Mouse (Mus musculus): ENCODE data around the gene Fsd1l. TPM values are rescaled to one million over a fixed set of nuclear protein-coding genes. Genes with fewer than 3 reads are reported as not detected.
A peak's percentile ranks its signal among the peaks of the same experiment; 100 is the strongest.

Gene Fsd1l
- total RNA-seq (2014; fragmentation: Nextera tagmentation) (7.6 and 8.7 TPM in 2 replicates), total RNA-seq (2017) (2.5 and 4.1 TPM in 2 replicates)

DNA sequence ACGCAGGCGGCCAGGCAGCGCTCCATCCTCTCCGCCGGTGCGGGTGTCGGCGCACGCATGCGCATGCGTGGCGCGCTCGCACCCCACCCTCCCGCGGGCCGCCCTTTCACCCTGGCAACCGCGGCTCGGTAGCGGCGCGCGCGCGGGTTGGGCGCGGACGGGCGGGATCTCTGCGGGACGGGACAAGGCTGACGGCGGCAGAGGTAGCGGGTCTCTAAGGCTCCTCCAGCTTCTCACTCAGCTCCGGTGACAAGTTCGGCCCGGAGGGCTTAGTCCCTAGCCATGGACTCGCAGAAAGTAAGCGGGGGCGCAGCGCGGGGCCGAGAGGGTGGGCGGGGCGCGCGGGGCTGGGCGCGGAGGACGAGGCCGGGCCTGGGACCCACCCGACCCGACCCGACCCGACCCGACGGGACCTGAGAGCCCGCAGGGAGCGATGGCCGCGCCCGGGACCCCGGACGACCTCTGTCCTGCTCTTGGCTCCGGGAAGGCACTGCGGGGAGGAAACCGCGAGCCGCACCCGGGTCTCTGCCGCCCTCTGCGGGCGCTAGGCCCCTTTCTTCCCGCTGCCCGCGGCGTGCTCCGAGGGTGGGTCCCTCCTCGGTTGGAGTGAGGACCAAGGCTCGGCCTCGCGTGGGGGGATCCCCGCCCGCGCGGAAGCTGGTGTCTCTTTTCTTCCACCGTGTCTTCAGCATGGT is at the start of gene Fsd1l:
Gene Fsd1l (plus strand): TSS at position 156 of the 695 bp plus-strand sequence.
- ATAC-seq (replicated peaks; ENCODE audit: poor library complexity, severe bottlenecking): peak; percentile 80

DNA sequence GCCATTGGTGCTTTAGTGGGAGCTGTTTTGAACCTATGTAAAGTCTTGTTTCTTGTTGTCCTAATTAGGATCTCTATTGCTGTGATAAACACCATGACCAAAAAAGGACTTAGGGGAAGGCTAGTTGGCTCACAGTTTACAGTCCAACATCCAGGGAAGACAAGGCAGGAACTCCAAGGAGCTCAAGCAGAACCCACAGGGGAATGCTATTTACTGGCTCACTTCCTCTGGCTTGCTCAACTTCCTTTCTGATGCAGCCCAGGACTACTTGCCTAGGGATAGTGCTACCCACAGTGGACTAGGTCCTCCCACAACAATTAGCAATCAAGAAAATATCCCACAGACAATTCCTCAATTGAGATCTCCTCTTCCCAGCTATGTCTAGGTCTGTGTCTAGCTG is 43.6 kb upstream of the Fsd1l start:
- no peak for ATAC-seq (replicated peaks; ENCODE audit: poor library complexity, severe bottlenecking)

DNA sequence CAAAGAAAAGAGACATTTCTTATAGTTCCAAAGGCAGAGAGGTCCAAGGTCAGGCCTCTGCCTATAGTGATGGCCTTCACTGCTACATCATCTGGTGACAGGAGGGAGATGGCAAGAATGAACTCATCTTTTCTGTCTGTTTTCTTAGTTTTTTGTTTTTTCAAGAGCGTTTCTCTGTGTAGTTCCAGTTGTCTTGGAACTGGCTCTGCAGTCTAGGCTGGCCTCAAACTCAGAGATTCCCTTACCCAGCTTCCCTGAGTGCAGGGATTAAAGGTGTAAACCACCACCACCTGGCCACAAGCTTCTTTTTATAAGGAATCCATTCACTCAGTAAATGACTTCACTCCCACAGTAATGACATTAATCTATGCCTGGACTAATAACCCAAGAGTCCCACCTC is 42.3 kb upstream of the Fsd1l start:
- ATAC-seq (replicated peaks; ENCODE audit: poor library complexity, severe bottlenecking): no peak

DNA sequence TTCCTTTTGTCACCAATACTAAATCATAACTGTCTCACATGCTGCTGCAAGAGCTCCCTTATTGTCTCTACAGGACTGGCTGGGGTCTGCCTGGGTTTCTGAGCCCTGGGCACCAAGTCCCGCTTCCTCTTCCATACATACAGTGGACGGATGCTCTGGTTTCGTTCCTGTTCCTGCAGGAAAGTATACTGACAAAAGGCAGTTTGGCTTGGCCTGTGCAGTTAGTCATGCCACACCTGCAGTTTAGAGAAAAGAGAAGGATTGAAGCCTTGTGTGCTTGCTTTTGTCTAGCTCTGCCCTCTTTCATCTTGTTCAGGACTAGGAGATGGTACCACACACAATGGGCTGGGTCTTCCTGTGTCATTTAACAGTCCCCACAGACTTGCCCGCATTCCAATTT is 41.8 kb upstream of the Fsd1l start:
- ATAC-seq (replicated peaks; ENCODE audit: poor library complexity, severe bottlenecking): peak; percentile 28

DNA sequence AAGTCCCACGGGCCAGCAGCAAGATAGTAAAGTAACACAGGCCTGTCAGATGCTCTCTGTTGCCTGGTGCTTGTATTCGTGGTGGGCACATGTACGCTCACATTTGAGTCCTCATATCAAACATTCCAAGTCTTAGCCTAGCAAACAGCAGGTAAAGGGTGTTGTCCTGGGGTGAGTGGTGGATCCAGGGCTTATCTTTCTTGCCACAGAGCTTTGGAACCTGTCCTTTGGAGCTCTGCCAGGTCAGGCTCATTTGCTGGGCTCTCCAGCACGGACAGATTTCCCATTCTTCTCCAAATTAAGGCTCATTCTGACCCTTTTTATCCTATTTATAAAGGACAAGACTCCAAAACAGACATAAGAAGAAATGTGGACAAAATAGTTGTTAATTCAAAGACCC is 41.1 kb upstream of the Fsd1l start:
- no peak for ATAC-seq (replicated peaks; ENCODE audit: poor library complexity, severe bottlenecking)

DNA sequence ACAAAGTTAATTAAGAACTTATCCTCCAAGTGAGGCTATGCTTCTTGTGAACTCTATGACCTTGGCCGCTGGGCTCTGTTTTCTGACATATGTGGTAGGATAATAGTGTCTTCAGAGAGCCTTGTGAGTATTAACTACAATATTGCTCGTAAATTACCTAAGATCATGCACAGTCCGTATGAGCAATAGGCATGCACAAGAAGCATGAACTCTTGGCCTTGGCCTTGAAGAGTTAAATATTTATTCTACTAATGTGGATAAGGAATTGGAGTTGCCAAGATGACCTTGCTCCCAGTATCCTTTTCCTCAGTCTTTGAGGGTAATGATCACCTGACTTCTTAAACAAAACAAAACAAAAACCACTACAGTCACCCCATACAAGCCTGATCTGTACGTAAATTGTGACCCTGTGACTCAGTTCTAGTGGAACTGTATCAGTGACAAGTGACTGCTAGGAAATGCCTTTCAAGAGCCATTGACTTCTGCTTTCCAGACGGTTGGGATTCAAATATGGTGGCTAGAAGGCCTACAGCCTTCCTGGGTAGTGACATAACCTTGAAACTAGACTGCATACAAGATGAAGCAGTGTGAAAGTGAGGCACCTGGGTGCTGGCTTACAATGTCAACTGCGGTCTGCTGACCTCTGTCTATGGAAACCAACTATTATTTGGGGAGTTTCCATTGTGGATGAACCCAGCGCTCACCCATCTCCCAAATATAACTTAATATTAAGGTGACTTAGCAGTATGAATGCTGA is 40.4 kb upstream of the Fsd1l start:
- ATAC-seq (replicated peaks; ENCODE audit: poor library complexity, severe bottlenecking): no peak

DNA sequence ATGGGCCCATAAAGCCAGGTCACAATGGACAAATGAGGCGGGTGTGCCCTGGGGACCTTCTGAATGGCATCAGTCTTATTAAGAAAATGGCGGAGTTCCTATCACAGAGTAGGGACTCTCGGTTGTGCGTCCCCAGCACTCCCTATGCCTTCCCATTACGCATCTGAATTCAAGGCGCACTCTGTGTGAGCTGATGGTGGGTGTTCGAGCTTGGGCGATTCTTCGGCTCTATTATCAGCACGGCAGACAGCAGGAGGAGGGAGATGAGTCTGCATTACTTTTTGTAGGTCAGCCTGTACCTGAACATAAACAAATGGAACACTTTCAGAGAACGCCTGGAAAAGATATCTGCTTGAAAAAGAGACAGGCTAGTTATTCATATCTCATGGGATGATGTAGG is 39.7 kb upstream of the Fsd1l start:
- no peak for ATAC-seq (replicated peaks; ENCODE audit: poor library complexity, severe bottlenecking)

DNA sequence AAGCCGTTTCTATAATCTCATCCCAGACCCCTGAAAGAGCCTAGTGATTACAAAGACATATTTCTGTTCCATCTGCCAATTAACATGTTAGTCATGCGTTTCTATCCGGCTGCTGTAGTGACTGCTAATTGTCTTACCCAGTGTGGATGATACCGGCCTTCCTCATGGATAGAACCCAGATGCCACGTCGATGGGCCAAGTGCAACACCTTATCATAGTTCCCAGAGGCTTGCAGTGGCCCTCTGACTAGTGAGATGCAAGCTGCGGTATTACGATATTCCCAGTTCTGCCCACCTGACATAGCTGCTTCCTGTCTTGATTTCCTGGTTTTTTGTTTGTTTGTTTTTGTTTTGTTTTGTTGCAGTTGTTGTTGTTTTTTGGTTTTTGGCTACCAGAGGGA is 39.3 kb upstream of the Fsd1l start:
- ATAC-seq (replicated peaks; ENCODE audit: poor library complexity, severe bottlenecking): no peak

DNA sequence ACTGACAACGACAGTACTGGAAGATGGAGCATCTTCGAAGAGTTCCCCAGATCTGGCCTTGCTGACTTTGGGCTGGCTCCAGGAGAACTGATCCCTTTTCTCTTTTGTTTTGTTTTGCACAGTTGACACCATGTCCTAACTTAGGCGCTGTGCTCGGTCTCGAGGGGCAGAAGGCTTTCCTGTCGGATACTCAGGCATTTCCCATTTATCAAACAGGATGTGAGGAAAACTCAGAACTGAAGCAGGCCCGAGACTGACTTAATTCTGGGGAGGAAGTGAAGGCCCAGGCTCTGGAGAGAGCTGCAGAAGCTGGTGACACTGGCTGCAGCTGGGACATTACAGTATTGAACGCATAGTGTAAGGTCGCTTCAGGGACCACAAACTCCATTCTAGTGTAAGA is 38.9 kb upstream of the Fsd1l start:
- ATAC-seq (replicated peaks; ENCODE audit: poor library complexity, severe bottlenecking): 0 out of 2 replicates have a peak, but pooled peaks have one; percentile 11

DNA sequence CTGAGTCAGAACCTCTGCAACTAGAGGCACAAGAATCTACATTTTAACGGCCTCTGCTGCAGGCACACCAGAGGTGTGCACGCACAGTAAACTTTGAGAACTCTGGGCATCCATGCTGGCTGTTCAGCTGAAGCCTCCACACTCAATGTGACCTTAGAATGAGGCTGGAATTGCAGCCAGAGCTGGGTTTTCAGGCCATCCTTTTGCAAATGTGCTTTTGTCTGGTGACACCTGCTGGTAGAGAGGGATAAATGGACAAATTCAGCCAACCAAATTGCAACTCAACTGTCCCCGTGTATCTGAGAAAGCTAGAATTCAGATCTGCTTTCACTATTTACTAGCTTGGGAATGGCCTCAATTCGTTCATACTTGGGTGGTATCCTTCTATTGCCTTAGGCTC is 37.1 kb upstream of the Fsd1l start:
- peak; percentile 41 for ATAC-seq (replicated peaks; ENCODE audit: poor library complexity, severe bottlenecking)

DNA sequence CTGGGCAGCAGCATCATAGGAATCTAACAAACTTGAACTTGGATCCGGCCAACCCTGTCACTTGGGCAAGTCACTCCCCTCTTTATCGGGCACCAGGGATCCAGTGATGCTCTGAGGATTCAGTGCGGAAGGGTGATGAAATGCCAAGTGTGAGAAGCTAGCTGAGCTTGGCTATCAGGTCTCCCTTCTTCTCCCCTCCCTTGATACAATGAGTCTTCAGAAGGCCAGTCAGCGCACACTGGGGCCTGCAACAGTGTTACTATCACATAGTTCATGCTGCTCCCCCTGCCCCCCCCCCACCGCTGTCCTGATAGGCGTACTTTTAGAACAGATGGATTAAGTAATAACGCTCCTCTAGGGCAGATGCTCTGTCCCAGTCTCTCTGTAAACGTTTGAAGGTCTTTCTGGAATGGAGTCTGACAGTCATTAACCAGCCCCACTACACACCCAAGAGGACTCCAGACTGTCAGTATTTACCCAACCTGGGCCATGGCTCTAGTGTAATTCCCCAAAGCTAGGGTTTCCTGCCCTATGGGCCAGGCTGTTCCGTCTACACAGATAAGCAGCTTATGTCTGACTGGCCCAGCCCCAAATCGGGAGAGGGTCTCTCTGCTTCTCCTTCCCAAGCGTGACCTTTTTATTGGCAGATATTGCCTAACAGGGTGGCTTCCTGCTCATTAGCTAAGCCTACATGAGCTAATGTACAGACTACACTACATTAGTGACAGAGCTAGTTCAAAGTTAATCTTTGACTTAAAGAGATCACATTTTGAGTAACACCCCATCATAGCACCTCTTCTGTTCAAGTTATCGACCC is 35.8 kb upstream of the Fsd1l start:
- ATAC-seq (replicated peaks; ENCODE audit: poor library complexity, severe bottlenecking): peak; percentile 45

DNA sequence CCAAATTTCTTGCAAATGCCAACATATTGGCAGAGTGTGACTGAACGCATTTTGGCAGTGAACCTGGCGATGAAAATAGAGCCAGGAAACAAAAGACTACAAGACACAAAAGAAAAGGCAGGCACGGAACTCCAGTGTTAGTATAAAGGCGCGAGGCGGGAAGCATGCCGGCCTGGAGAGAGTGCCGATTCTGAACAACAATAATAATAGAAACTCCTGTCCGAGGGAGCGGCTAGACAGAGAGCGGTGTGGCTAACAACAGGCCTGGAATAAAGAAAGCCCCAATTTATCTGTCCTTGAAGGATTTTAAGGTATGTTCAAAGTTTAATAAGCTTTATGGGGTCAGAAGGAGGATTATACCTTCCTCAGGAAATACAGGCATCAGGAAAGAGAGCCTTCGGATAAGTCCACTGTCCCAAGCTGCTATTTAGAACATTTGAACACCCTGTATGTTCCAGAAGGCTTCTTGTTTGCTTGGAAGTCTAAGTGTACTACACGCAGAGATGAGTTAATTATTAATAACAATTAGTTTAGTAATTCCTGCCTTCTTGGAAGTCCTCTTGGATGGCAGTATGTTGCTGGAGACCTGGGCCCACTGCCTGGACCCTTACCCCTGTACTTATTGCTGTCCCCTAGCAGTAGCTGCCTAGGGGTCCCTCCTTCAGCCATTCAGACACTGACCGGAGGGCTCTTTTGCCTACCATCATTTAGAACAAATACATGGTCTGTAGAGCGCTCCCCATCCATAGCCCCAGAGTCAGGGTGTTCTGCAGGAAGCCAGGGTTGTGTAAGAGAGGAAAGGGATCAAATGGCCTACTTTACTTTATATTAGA is 35.0 kb upstream of the Fsd1l start:
- ATAC-seq (replicated peaks; ENCODE audit: poor library complexity, severe bottlenecking): peak; percentile 28

DNA sequence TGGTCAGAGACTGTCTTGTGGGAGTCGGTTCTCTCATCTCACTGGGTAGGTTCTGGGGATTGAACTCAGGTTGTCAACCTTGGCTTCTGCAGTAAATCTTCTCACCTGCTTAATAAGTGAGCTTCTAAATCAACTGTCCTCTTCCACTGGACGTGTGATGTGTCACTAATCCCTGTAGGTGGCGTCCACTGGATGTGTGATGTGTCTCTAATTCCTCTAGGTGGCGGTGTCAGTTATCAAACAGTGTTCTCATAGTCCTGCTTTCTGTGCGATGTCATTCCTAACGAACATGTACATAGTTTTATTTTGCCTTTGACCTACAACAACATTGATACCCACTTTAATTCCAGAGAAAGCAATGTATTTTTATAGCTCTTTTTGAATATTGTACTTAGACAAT is 30.8 kb upstream of the Fsd1l start:
- ATAC-seq (replicated peaks; ENCODE audit: poor library complexity, severe bottlenecking): peak; percentile 87

DNA sequence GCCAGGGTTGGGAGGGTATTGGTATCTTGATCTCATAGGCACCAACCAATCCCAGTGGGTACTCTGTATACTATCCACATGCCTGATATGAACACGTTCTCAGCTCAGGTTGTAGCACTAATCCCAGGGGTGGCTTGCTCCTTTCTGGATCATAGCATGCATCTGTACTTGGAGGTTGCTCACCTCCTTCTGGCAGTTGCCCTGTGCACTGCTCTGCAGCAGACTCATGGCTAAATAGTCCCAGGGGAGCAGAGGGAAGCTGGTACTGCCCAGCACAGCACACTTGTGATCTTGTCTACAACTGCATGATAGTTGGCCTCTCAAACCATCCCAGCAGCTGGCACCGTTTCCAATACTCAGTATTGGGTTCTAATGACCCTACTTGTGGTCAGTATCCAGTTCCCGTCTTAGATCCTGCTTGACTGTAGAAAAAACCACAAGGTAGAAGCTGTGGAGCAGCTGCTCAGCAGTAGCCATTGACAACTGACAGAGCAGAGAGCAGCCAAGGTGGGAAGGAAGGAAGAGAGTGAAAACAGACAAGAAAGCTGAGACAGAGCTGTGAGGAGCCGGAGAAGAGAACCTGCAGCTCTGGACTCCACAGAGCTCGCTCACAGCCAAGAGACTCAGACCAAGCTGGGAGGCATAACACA is 16.6 kb upstream of the Fsd1l start:
- no peak for ATAC-seq (replicated peaks; ENCODE audit: poor library complexity, severe bottlenecking)

DNA sequence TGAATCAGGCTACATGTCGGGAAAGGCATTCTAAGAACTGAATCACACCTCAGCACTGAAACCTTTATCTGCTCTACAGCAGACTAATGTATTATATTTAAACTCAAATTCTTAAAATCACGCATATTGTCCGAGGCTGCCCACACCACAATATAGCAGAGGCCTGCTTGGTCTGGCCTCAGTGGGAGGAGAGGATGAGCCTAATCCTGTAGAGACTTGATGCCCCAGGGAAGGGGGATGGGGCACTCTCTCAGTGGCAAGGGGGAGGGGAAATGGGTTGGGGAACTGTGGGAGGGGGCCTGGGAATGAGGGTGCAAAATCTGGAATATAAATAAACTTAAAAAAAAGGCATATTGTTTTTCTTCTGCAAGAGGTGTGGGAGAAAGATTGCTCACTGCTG is 13.3 kb upstream of the Fsd1l start:
- no peak for ATAC-seq (replicated peaks; ENCODE audit: poor library complexity, severe bottlenecking)

DNA sequence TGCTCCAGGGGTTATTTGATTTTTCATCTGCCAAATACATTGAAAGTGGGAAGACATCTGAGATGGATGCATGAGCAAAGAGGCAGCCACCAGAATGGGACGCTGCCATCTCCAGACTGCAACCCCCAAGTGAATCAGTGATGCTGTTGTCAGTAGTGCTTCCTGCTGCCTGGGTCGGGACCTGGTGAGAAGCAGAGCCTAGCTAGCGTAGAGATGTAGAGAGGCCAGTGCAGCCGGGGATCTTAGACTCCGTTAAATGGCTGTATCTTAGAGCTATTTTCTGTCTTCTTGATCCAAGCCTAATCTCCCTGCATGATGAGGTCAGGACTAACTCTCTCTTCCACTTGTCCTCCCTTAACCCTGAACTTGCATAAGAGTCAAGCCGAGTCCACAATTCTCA is 11.2 kb upstream of the Fsd1l start:
- no peak for ATAC-seq (replicated peaks; ENCODE audit: poor library complexity, severe bottlenecking)

DNA sequence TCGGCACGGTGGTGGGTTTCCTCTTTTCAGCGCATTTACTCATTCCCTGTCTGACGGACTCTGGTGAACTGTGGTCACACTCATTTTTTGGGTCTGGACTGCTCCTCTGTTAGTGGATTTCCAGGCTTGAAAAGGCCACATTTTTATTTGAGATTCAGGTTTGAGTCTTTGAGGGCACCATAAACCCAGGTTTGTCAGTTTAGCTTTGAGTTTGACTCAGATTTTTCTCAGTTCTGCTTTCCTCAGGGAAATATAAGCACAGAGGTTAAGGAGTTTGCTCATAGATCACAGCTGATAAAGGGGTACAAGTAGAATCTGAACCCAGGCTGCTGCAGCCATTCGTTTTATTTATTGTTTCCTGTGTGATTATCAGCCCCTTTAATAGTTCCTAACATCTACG is 10.2 kb upstream of the Fsd1l start:
- no peak for ATAC-seq (replicated peaks; ENCODE audit: poor library complexity, severe bottlenecking)

DNA sequence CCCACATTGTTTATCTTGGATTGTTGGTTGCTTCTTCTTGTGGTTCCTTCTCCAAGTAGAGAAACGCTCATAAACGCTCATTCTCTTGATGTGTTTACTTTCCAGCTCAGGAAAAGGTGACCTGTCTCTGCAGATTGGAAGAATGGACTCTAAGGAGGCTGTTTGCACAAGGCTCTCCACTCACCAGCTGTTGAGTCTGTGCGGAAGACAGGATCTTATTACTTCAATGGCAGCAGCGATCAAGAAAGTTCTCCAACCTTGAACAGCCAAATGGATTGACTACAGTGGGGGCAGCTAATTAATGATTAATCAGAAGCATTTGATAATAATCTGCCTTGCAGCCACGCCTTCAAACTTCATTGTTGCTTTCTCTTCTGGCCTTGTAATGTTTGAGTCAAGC is 9.8 kb upstream of the Fsd1l start:
- no peak for ATAC-seq (replicated peaks; ENCODE audit: poor library complexity, severe bottlenecking)

DNA sequence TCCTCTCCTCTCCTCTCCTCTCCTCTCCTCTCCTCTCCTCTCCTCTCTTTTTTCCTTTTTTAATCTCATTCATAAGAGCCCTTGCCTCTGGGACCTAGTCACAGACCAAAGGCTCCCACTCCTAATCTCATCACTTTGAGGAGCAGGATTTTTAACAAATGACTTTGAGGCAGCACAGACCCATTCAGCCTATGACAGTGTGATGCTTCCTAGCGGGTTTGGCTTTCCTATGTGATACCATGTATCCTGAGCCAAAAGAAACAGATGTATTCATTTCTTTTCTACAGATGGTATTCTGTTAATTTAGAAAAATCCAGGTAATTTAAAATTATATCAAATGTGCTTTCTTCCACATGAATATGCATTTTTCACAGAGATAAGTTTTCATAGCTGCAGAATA is 7.6 kb upstream of the Fsd1l start:
- no peak for ATAC-seq (replicated peaks; ENCODE audit: poor library complexity, severe bottlenecking)

DNA sequence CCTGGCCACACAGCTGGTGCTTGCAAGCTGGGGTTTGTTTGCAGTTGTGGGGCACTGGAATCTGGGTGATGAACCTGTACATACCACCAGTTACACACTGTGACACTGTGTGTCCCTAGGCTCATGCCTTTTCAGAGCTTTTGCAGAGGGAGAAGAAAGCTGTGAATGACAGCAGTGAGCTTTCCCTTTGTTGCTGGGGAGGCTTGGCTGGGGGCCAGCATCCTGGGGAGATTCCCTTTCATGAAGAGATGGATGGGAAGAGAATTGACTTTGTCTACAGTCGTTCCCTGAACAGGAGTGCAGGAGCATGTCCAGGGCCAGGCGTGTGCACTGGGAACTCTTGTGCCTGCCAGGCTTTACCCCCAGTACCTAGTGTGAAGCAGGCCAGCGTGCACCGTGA is 6.5 kb upstream of the Fsd1l start:
- ATAC-seq (replicated peaks; ENCODE audit: poor library complexity, severe bottlenecking): no peak

Measured in granulocyte monocyte progenitor cell, adult 5-6 weeks (primary cell).